Mouse (Mus musculus) cerebellum, adult (tissue): ENCODE measurements around the gene Ldlrad3.

Experiments used
- ATAC-seq: cut with Nextera tagmentation; 2 replicates; pipeline ENCODE4 v1.9.2; 2017; ENCODE audit warnings: mild to moderate bottlenecking, moderate library complexity, mixed read lengths; ENCODE audit not compliant: insufficient number of reproducible peaks, low FRiP score, low TSS enrichment

Ldlrad3 gene

DNA sequence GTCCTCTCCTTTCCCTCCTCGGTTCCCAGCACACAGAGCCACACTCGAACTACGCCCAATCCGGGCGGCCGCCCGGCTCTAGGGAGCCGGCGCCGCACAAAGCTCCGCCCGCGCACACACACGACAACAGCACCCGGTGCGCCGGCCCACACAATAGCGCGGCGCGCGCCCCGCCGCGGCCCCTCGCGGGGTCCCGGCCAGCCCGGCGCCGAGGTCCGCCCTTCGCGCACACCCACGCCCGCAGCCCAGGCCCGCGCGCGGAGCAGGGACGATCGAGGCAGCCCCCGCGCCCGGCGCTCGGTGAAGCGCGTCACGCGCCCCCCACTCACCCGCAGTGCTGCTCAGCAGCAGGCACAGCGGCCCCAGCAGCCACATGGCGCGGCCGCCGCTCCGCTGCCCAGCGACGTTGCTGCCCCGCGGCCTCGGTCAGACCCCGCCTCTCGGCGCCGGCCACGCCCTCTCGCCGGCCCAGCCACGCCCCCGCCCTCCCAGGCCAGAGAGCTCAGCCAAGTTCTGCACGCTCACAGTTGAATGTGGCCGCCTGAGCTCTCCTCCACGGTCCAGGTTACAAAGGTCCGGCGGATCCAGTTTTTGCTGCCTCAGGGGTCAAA lies at the start of gene Ldlrad3:
TSS of gene Ldlrad3 (minus strand) at position 435 of the 611 bp plus-strand sequence.
- peak; percentile 88 for ATAC-seq

DNA sequence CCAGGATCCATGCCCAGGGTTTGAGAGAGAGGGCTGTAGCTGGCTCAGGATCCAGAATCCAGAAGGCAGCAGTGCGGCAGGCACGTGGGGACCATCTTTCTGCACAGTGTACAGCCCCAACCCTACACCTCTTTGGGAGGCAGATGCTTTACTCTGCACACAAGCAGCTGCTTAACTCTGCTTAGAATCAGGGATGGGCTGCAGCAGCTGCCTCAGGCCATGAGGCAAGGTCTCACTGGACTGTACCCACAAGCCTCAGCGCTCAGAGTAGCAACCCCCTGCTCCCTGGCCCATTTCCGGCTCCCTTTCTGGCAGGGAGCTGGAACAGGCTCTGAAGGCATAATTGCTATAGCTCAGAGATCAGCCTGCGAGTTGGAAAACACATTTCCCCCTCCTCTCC lies 45.3 kb upstream of the Ldlrad3 start:
- no peak for ATAC-seq

DNA sequence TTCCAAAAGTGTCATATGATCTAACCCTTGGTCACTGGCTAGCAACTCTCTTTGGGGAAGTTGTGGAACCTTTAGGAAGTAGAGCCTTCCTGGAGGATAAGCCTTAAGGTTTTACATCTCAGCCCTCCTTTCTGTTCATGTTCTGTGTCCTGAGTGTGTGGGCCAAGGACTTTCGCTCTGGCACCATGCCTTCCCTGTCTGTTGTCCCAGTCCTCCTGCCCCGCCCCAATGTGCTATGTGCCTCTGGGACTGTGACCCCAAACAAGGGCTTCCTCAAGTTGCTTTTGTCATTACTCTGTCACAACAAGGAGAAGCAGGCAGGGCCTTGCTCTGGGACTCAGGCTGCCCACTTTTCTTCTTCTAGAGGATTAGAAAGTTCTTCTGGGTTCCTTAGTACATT lies 42.9 kb upstream of the Ldlrad3 start:
- ATAC-seq, result no peak

DNA sequence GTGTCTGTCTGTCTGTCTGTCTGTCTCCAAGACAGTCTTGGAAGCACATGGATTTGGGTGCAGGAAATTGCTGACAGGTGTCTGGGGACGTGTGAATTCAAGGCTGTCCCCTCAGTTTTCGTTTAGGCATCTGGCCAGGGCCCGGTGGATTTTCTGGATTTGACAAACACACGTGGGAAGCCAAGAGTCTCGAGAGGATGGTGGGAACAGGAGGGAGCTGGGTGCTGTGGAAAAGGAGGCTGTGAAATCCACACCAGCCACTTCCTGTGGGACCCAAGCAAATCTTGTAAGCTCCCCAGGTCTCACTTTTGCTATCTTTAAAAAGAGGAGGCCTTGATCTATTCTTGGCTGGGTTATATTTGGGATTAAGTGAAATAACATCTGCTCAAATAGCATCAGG lies 42.1 kb upstream of the Ldlrad3 start:
- no peak for ATAC-seq

DNA sequence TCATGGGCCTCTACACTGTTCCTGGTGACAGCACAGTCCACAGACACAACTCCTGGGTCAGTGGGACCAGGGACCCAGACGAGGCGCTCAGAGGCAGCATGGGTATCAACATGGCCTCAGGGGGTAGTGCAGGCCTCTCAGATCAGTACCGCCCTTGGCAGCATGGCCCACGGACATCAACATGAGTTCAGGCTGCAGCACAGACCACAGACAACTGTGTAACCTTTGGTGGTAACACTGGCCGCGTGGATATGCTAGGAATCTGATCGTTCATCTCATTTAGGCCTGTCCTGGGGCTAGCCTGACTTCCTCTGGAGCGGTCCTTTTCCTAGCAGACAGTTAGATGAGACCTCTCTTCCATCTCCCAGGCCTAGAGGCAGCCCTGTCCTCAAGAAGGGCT lies 41.7 kb upstream of the Ldlrad3 start:
- ATAC-seq, result no peak

DNA sequence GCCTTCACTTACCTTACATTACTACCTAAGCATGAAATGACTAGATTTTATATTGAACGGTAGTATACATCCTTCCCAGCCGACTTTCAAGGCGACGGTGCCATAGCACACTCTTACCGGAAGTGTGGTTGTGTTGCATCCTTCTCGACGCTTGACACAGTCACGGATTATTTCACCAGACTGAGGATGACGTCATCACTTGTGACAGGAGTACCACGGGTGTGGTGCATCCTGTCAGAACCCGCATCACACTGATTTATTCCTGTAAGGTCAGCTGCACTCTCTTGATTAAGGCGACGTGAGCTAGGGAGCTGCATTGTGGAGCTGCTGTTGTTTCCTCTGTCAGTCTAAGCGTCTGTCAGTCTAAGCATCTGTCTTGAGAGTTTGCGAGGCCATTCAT lies 40.1 kb upstream of the Ldlrad3 start:
- no peak for ATAC-seq

DNA sequence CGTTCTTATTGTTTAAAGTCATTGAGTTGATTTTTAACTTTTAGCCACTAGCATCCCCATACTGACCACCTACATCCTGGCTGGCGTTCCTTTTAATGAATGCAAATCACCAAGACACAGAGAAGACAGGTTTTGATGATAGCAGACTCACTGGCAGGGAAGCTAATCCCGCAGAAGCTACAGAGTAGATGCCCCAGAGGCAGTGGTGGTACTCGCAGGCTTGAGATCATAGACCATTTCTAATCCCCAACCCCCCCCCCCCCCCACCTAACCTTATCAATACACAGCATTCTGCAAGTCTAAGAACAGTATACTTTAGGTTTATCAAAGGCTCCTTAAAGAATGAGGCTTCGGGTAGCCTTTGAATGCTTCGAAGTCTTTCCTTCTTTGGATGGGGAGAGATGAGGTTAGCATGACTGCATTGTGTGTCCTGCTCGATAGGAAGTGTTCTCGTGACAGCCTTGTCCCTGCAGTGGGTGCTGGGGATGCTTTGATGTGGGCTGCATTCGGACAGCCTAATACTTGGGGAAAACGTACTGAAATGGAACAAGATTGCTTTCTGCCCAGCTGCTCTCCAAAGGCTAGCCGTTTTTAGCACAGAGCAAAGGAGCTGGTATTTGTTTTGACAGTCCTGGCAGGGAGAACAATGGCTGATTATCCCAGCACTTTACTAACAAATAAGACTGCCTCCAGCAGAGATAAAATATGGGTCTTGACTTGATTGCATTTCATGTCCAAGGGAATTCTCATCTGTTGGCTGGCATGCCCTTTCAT lies 37.4 kb upstream of the Ldlrad3 start:
- no peak for ATAC-seq

DNA sequence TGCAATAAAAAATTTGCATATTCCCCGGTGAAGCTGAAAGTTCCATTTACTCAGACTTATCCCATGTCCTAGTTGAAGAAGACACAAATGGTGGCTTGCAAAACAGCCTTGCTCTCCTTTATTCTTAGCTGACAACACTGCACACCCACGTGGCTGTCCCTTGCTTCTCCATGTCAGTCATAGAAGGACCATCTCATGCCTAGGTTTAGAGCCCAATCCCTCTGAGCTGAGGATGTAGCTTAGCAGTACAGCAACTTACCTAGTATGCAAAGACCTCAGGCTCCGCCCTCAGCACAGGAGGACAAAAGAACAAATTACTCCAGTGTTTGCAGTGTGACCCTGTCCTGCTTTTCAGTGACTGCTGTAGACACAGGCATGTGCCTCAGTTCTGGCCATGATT lies 36.6 kb upstream of the Ldlrad3 start:
- no peak for ATAC-seq

DNA sequence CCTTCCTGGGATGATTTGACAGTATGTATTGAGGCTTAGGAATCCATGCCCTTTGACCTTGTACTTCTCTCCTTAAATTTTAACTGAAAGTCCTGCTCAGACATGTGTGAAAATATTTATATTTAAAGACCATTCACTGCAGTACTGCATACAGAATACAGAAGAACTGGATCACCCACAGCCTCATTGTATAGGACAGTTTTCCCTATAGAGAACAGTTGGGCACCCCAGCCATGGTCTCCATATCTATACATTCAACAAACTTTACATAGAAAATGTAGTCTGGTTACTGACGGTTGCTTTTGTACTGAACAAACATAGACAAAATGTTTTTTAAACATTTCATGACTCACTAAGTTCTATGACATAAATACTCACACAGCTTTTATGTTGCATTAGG lies 30.6 kb upstream of the Ldlrad3 start:
- no peak for ATAC-seq

DNA sequence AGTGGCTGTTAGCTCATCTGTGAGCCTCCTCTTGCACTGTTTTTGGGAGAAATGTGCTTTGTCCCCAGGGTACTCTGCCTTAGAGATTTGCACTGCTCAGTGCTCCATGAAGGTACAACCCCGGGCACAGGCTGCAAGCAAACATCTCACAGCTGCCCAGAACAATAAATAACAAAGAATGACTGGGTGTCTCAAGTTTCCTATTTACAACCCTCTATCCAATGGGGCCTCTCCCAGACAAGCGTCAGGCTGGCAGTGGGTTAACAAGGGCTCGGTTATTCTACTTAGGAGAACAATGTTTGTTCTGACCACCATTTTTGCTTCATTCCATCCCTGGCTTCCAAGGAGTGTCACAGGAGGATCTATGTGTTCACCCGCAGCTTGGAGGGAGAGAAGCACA lies 25.9 kb upstream of the Ldlrad3 start:
- no peak for ATAC-seq

DNA sequence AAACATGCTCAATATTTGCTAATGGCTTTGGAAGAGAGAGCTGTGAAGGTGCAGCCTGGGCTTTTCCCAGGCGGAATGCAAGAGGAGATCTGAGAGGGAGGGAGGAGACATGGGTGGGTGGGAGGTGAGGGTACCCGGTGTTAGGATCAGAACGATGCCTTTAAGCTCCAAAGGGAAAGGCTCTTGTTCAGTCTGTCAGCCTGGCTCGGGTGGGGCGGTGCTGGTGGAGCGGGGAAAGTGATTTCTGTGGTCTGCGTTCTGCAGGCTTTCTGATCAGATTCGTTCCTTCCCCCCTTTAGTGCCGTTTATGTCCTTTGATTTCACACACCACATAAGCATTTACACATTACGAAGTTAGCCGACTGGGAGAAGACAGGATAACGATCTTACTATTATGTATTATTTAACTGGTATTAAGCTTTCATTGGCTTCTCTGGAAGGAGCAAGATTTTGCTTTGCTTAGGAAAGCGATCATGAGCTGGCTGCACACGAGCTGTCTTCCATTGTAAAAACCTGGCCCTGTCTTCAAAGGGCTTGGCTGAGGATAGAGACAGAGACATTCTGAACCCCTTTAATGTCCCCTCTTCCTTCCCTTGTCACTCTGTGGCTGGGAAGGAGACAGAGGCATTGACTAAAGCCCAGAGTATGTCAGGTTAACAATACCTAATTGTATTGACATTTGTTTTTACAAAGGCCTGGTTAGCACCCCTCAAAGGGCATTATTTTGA lies 19.7 kb upstream of the Ldlrad3 start:
- no peak for ATAC-seq

DNA sequence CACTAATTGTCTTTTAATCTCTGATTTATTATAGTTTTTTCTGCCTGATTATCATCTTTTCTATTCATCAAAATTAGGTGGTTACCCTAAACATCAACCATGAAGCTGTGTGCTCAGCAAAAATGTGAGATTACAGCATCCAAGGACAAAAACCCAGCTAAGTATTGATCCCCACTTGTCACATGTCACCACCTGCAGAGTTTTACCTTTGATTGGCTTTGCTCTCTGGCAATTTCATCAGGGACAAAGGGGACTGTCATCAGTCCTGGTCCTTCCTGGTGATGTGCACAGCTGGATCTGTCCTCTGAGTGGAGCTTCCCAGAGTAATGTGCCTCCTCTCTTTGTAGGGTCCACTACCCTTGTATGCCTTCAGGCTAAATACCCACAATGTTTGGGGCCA lies 17.3 kb upstream of the Ldlrad3 start:
- ATAC-seq, result no peak

DNA sequence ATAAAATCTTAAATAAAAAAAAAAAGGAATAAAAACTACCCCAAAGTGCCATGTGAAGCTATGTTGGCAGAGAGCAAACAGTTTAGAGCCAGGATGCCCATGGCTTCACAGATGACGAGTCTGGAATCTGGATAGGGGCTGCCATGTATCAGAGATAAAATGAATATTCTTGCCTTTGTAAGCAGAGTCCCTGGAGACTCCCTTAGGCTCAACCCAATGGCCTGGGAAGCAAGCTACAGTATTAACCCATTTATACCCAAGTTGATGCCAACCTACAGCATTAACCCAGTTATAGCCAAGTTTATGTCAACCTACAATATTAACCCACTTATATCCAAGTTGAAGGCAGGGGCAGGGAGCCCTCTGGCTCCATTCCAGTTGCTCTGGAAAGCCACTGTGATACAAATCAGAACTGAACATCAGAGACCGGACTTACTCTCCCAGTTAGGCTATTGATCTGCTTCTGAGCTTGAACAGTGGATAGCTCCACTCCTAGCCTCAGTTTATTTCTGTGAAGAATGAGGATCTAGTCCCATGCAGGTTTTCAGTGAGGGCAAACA lies 16.1 kb upstream of the Ldlrad3 start:
- ATAC-seq, result no peak

DNA sequence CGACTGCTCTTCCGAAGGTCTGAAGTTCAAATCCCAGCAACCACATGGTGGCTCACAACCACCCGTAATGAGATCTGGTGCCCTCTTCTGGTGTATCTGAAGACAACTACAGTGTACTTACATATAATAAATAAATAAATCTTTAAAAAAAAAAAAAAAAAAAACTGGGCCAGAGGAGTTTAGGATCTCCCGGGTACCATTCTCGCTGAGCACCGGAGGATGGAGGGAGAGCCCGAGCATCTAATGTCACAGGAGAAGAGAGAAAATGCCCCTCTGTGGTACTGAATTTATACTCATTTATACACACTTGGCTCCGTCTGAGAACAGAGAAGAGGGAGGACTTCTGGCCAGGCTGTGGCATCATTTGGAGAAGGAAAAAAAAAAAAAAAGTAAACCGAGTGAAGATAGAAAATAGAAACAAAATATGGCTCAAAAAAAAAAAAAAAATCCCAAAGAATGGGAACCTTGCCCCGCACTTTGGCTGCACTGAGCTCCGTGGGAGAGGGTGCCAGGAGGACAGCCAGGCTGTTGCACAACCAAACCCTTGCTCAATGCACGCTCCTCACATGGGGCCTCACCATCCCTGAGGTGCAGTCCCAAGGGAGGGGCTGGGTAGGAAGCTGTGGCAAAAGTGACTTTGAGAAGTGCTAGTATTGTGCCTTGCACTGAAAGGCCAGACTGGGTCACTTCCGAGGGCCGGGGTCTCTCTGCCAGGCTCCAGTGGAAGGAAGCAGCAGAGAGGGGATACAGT lies 15.2 kb upstream of the Ldlrad3 start:
- ATAC-seq, result peak; percentile 51; the same call in 1 of the 2 replicates

DNA sequence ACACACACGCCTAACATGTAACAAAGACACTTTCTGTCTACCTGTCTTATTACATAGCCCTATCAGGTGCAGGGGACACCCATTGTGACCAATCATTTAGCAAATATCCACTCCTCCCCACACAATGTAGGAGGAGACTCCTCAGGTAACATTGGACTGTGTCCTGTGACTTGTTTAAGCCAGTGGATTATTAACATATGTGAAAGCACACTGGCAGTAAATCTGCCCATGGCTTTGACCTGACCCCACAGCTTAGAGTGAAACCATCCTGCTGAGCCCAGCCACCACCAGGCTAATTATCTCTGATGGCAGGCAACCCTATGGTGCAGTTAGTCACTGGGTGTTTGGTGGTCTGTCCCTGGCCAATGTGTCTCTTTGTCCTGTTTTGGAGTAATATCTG lies 11.1 kb upstream of the Ldlrad3 start:
- ATAC-seq, result no peak

DNA sequence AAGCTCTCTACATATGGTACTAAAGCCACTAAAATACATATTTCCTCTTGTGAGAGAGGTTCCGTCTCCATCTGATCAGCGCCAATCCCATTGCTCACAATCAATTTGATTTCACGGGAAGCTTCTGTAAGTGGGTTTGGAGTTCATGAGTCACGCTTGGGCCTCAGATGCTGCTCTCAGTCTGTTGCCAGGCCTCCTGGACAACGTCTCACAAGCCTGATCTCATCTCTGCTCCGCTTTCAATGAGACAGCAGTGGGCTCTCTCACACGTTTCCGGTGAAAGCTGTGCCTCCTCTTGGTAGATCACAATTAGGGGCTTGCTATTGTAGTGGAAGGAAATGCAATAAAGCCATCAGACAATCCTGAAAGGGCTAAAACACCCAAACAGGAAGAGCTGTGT lies 10.5 kb upstream of the Ldlrad3 start:
- no peak for ATAC-seq

DNA sequence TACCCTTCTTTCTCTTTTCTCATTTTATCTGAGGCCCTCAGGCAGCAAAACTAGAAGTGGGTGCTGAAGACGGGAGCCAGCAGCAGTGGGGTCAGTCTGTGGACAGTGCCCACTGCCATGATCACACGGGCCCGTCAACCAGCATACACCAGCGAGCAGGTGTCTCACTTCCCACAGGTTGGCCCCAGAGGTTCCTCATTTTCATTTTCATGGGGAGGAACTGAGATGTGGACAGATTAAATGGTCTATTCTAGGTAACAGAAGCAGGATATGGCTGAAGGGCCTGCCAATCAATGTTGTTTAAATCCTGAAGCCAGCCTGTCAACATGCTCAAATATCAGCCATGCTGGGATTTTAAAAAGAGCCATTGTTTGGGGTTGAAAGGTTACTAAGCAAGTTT lies 9.3 kb upstream of the Ldlrad3 start:
- no peak for ATAC-seq

DNA sequence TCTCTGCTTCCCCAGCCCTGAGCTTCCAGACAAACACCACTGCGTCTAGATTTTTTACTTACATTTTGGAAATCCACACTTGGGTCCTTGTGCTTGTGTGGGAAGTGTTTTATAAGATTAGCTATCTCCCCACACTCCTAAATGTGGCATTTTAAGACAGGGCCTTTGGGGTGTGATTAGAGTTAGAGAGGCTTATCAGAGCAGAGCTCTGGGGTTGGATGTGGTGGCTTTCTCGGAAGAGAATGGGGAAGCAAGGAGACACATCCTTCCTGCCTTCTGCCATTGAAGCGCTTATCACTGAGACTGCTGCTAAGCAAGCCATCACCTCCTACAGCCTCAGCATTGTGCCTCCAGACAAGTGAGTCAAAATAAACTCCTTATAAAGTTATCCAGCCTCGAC lies 8.1 kb upstream of the Ldlrad3 start:
- ATAC-seq, result no peak

DNA sequence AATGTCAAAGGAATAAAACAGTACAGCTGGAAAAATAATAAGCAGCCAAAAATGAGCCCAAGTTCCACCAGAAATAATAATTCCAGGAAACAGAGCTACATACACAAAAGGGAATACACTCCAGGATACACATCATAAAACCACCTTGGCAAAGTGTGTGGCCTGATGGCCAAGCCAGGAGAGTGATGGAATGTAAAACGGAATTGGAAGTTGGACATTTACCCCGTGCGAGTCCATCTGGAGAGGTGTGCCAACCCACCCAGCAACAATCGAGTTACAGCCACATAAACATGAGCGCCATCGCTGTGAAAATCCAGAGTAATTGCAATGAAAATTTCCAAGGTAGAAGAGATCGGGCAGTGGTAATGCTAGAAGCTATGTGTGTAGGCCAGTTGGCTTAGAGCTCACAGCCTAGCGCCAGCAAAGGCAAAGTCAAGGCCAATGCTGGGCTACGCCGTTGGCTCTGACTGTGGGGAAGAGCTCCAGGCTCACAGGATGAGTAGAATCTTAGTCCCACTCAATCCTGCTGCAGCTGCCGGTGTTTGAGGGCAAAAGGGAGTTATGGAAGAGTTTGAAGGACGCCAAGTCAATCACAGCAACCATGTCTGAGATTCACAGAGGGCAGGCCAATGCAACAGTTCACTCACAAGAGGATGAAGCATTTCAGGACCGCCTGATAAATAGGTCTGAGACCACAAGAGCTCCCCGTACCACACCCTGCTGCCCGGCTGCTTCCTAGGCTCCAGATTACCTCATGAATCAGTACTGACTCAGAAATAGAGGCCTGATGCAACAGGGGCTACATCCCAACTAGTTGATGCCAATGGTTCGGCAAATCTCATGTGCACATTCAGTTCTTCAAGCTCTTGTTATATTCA lies 7.0 kb upstream of the Ldlrad3 start:
- ATAC-seq, result peak; percentile 79

DNA sequence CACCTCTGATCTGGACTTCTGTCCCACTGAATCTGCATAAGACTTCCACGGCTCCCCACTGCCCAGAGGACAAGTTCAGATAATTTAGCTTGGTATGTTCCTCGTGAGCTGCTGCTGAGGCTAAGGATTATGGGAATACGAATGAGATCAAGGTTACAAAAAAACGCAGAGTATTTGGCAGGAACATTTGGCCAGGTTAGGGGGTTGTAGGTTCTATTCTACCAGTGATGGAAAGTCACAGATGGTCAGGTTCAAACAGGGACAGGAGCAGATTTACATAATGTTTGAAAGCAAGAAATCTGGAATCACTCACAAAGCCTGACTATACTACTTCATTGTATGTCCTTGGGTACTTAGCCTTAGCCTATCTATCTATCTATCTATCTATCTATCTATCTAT lies 5.6 kb upstream of the Ldlrad3 start:
- peak; percentile 52; the same call in 1 of the 2 replicates for ATAC-seq
